Mouse (Mus musculus): ENCODE measurements around the gene Btbd18. TPM values are rescaled to one million over a fixed set of nuclear protein-coding genes. Genes with fewer than 3 reads are reported as not detected.
"Not testable (repeated sequence)": the region's sequence is repeated elsewhere in the genome, so short reads cannot be mapped to it uniquely, and the experiment has no call there.

Btbd18 gene
- polyA plus RNA-seq, 1 experiment from 2014 or later: 0.07 TPM

DNA sequence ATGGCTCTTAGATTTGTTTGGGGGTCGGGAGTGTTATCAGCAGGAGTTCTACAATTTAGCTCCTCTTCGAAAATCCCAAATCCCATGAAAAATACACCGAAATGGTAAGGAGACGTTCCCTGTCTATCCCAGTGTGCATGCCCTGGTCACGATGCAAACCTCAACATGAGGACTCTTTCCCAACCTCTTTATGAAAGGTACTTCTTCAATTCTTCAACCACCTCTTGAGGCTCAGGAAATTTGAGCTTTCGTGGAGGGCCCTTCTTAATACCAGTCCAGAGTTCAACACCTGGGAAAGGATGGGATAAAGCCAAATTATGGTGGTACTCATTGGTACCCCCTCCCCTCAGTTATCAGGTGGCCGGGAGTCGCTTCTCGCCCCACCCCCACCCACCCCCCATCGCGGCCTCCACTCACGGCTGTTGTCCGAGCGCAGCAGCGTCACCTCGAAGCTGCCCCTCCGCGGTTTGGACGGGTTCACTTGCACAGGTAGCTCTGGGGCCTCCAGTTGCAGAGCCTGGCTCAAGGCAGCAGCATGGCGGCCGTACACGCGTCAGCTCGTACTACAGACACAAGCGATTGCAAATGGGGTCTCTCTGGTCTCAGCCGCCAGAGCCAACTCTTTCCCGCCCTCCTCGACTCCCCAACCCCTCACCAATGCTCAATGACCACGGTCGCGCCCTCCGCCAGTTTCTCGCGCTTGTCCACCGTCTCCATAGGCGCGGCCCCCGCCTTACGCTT is 11.1 kb downstream of the Btbd18 start:
- 3% methylated on average over 38 of the region's 39 CpGs for WGBS
- peak overlapping the region; percentile 90 for H3K4me2 ChIP-seq (replicated peaks; ENCODE audit: low read depth)

DNA sequence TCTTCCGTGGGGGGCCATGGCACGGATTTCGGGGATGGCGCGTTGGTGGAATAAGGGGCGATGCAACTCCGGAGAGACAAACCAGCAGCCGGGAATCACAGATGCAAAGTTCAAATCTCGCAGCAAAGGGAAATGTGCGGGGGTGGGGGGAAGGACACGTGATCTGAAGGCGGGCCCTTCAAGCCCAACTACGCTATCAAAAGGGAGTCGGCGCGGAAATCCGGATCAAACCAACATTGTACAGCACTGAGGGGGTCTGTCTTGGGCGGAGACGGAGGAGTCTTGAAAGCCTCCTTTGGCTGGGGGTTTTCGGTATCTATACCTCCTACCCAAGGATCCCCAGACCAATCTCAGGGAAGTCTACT is 11.7 kb downstream of the Btbd18 start, which contains the start of gene Selenoh:
Selenoh (minus strand) TSS at position 202 of the 365 bp plus-strand sequence.
- H3K9ac ChIP-seq (ENCODE audit: low read depth, low read length): peak within 1 kb of the TSS; percentile 86
- WGBS: 1% methylated on average over 20 of the region's 20 CpGs
- H3K4me1 ChIP-seq (replicated peaks; ENCODE audit: control insufficient read depth, insufficient read depth, low read length): no peaks in the 10 kb centered on the region
- H3K4me2 ChIP-seq (replicated peaks; ENCODE audit: low read depth): peak within 1 kb of the TSS; percentile 90
- H3K4me3 ChIP-seq (ENCODE audit: low read depth, low read length): peak within 1 kb of the TSS; percentile 93
- peak within 1 kb of the TSS; percentile 24 for H3K27ac ChIP-seq (ENCODE audit: low read depth, low read length)
- TF ChIP-seq CTCF (IDR thresholded peaks at IDR 0.05; ENCODE audit: low read depth): no peak
- peak; percentile 92 for ATAC-seq
- no peaks in the 10 kb centered on the region for H3K27me3 ChIP-seq (replicated peaks; ENCODE audit: control insufficient read depth, insufficient read depth, low read length)
- no peaks in the 10 kb centered on the region for H3K9me3 ChIP-seq (ENCODE audit: control insufficient read depth)
- H3K36me3 ChIP-seq (ENCODE audit: control insufficient read depth, insufficient read depth): peaks cover 21% of the 10 kb centered on the region; the same call in 1 of the 2 replicates

More for the DNA sequence above, 11.1 kb downstream of the Btbd18 start:
- Histone ChIP-seq H3K9ac (ENCODE audit: low read depth, low read length) (peak overlapping the region; percentile 86), H3K4me1 (replicated peaks; ENCODE audit: control insufficient read depth, insufficient read depth, low read length) (no peaks in the 10 kb centered on the region), H3K9me3 (ENCODE audit: control insufficient read depth) (no peaks in the 10 kb centered on the region), H3K36me3 (ENCODE audit: control insufficient read depth, insufficient read depth) (peaks cover 20% of the 10 kb centered on the region; the same call in 1 of the 2 replicates), H3K27ac (ENCODE audit: low read depth, low read length) (peak overlapping the region; percentile 24; the same call in 1 of the 2 replicates), H3K27me3 (replicated peaks; ENCODE audit: control insufficient read depth, insufficient read depth, low read length) (no peaks in the 10 kb centered on the region), H3K4me3 (ENCODE audit: low read depth, low read length) (peak overlapping the region; percentile 93)
- ATAC-seq: peak; percentile 71
- no peak for TF ChIP-seq CTCF (IDR thresholded peaks at IDR 0.05; ENCODE audit: low read depth)

DNA sequence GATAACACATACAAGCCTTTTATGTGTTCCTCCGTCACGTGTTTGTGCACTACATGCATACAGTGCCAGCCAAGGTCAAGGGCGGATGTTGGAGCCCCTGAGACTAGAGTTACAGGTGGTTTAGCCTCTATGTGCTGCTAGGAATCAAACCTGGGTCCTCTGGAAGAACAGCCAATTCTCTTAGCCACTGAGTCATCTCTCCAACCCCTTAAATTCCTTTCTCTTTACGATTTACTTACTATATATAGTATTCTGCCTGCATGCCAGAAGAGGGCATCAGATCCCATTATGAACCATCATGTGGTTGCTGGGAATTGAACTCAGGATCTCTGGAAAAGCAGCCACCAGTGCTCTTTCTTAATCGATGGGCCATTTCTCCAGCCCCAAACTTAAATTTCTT is 12.7 kb downstream of the Btbd18 start:
- H3K4me2 ChIP-seq (replicated peaks; ENCODE audit: low read depth): not testable (repeated sequence)

DNA sequence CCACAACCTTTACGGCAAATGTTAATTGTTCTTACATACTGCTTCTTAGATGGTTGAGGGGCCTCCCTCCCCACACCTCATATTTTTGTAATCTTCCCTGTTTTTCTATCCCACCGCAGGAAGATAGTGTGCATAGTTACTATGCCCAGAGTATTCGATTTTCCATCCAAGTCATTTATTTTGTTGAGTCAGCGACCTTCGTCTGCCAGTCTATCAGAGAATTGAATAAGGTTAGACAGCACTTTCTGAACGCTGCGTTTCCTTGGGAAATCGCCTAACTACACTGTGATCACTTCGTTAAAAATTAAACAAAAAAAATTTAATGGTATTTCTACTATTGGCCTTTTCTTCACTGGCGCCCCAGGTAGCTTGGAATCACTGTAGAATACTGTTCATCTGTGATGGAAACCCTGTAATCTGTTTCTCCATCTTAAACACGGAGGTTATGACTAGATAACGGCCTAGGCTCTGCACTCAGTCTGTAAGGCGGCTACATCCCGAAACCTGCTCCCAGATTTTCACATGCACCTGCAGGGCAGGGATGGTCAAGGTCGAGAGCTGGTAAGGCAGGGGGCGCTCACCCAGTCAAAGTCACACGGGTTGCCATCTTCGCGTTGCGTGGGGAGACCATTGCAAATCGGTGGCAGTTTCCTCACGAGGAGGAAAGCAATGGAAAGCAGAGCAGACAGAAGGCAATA is 18.5 kb downstream of the Btbd18 start:
- TF ChIP-seq CTCF (IDR thresholded peaks at IDR 0.05; ENCODE audit: low read depth): peak; percentile 72
- Histone ChIP-seq H3K9me3 (ENCODE audit: control insufficient read depth) (no peaks in the 10 kb centered on the region), H3K4me2 (replicated peaks; ENCODE audit: low read depth) (peak overlapping the region; percentile 77), H3K27me3 (replicated peaks; ENCODE audit: control insufficient read depth, insufficient read depth, low read length) (no peaks in the 10 kb centered on the region), H3K4me1 (replicated peaks; ENCODE audit: control insufficient read depth, insufficient read depth, low read length) (no peaks in the 10 kb centered on the region; the same call in 1 of the 2 replicates), H3K4me3 (ENCODE audit: low read depth, low read length) (peak overlapping the region; percentile 74), H3K9ac (ENCODE audit: low read depth, low read length) (peak overlapping the region; percentile 38), H3K36me3 (ENCODE audit: control insufficient read depth, insufficient read depth) (peaks cover 21% of the 10 kb centered on the region; the same call in 1 of the 2 replicates), H3K27ac (ENCODE audit: low read depth, low read length) (peak overlapping the region; percentile 46)
- peak; percentile 29; the same call in 1 of the 2 replicates for ATAC-seq
- 4% methylated on average over 22 of the region's 22 CpGs for WGBS

More for the DNA sequence above, 12.7 kb downstream of the Btbd18 start:
- H3K9me3 ChIP-seq (ENCODE audit: control insufficient read depth); ATAC-seq; H3K27me3 ChIP-seq (replicated peaks; ENCODE audit: control insufficient read depth, insufficient read depth, low read length); H3K27ac ChIP-seq (ENCODE audit: low read depth, low read length); H3K4me1 ChIP-seq (replicated peaks; ENCODE audit: control insufficient read depth, insufficient read depth, low read length); H3K9ac ChIP-seq (ENCODE audit: low read depth, low read length); H3K4me3 ChIP-seq (ENCODE audit: low read depth, low read length): not testable (repeated sequence)
- peaks cover 21% of the 10 kb centered on the region; the same call in 1 of the 2 replicates for H3K36me3 ChIP-seq (ENCODE audit: control insufficient read depth, insufficient read depth)
- WGBS: 63% methylated on average over 4 of the region's 5 CpGs

DNA sequence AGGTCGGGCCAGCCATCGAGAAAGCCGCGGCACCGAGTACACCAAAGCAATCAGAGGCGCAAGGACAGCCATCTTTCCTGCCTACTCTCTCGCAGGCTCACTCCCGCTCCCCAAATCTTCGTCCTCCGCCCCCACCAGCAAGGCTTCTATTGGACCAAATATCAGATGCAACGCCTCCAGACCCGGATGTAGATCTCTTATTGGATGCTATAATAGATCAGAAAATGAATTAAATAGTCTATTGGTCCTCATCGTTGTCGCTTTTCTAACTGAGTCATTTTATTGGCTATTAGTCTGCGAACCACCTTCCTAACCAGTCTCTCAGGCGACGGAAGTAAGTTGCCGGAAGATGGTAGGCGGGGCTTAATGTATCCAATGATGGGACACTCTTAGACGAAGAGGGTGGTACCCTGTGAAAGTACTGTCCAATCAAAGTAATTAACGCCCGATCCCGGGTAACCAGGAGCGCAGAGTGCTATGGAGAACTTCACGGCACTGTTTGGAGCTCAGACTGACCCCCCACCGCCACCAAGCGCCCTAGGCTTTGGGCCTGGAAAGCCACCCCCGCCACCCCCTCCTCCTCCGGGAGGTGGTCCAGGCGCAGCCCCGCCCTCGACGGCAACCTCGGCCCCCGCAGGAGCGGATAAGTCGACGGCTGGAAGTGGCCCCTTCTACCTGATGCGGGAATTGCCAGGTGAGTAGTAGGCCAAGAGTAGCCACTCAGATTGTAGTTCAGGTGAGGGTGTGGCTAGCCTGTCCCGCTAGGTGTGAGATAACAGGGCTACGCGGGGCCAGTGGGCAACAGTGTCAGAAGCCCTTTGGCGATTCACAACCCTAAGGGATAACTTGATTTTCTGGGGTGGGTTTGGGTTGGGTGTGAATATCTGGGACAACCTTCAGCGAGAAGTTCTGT is 19.3 kb downstream of the Btbd18 start, which contains the start of the genes Gm28635 and Med19:
Gm28635 (minus strand) TSS at position 74 of the 913 bp plus-strand sequence.
Med19 (plus strand) TSS at position 435 of the 913 bp plus-strand sequence.
- H3K27ac ChIP-seq (ENCODE audit: low read depth, low read length): peak within 1 kb of the TSS; percentile 68
- peak within 1 kb of the TSS; percentile 77 for H3K4me2 ChIP-seq (replicated peaks; ENCODE audit: low read depth)
- TF ChIP-seq CTCF (IDR thresholded peaks at IDR 0.05; ENCODE audit: low read depth): no peak; the same call in 1 of the 2 replicates
- H3K9me3 ChIP-seq (ENCODE audit: control insufficient read depth): no peaks in the 10 kb centered on the region
- H3K4me3 ChIP-seq (ENCODE audit: low read depth, low read length): peak within 1 kb of the TSS; percentile 74
- H3K9ac ChIP-seq (ENCODE audit: low read depth, low read length): peak within 1 kb of the TSS; percentile 62
- no peaks in the 10 kb centered on the region; the same call in 1 of the 2 replicates for H3K4me1 ChIP-seq (replicated peaks; ENCODE audit: control insufficient read depth, insufficient read depth, low read length)
- ATAC-seq: peak; percentile 100
- H3K27me3 ChIP-seq (replicated peaks; ENCODE audit: control insufficient read depth, insufficient read depth, low read length): no peaks in the 10 kb centered on the region
- peaks cover 17% of the 10 kb centered on the region; the same call in 1 of the 2 replicates for H3K36me3 ChIP-seq (ENCODE audit: control insufficient read depth, insufficient read depth)
- under 1% methylated on average over 44 of the region's 44 CpGs for WGBS
